Mouse (Mus musculus) kidney, postnatal 25 days (tissue): ENCODE measurements around the gene Nyap2.
"Not testable (repeated sequence)": the region's sequence is repeated elsewhere in the genome, so short reads cannot be mapped to it uniquely, and the experiment has no call there.

Experiments
- DNase-seq, 2 experiments: peaks; one replicate each; pipeline ENCODE4 v3.0.0; 2021; ENCODE audit warnings: mixed read lengths in 2 of 2

The Nyap2 gene

DNA sequence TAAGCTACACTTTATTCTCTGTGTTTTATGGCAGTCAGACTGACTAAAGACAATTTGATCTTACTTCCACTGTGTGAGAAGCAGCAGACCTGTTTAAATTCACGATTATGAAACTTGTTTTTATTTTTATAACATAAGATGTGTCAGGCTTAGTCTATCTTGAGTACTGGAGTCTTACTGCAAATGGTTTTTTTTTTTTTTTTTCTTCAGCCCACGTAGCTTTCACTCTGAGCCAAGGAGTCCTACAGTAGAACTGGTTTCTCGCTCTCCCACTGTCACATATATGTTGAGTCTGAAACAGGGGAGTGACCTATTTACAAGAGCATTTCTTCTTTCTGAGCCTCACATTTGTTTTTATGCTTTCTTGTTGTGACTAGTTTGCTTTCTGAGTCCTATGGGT is 103.9 kb downstream of the Nyap2 start:
- no peak for DNase-seq

DNA sequence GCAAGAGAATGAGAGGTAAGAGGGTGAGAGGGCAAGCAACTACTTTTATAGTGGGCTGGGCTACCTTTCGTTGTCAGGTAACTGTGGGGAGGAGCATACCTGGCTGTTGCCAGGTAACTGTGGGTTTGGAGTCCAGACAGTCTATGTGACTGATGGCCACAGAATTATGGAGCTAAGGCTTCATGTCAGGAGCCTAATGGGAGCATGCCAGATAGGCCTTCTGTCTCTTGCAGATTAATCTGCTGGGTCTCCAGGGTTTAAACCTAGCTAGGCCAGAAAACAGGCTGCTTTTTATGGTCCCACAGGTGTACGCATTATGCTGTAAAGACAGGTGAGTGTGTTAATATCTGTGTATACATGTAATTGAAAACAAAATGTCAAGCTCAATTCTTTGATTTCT is 132.8 kb downstream of the Nyap2 start:
- no peak for DNase-seq

DNA sequence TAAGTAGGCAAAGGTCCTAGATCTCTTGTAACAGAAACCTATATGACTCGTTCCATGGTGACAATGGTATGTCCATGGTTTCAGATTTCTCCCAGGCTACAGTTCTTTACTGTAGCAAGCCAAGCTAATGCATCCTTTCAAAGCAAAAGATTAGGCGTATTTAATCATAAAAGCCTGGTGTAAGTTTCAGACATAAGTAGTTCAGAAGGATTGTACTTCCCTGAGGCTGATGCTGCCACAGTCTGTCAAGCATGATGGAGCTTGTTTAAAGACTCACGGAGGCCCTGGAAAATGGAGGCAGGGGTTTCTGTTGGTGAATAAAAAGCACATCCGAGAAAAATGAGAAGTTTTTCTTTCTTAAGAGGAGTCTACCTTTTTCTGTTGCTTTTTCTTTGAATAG is 134.7 kb downstream of the Nyap2 start:
- no peak for DNase-seq

DNA sequence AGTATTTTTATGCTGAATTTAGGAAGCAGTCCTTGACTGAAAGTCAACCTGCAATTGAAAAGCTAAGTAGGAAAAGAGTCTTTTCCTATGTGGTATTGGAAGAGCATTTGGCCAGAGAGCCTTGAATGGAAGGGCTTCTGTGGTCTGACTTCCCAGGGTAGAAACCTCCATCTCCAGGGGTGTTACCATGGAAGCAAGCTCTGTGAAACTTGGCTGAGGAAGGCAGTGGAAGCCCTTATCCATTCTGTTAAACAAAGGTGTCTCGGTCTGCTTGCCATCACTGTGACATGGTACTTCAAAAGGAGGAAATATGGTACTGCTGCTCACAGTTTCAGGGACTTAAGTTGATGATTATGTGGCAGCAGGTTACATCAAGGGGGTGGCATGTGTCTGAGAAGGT is 143.0 kb downstream of the Nyap2 start:
- no peak for DNase-seq

DNA sequence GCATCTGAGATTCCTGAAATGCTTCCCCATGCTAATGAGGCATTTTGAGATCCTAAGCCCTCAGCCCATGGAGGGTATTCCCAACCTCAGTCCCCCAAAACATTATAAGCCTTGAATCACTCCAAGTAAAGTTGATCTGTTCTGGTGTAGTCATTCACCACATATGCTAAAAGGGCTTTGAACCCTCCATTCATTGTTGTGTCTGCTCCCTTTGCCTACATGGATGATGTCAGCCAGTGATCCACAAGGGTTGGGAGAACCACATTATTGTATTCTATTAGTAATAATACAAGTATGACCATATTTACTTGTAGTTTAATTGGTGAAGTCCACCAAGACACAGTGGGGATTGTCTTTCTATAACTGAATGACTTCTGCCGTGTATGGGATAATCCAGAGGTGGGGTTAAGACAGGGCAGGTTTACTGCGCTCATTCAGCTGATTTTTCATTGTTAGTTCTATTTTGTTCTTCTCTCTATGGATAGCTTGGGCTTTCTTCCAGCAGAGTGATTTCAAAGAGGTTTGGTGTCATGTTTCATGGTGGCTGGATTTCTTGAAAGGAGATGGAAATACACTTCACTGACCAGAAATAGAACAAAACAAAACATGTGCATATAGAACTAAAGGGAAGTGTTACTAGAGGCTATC is 155.1 kb downstream of the Nyap2 start:
- no peak for DNase-seq

DNA sequence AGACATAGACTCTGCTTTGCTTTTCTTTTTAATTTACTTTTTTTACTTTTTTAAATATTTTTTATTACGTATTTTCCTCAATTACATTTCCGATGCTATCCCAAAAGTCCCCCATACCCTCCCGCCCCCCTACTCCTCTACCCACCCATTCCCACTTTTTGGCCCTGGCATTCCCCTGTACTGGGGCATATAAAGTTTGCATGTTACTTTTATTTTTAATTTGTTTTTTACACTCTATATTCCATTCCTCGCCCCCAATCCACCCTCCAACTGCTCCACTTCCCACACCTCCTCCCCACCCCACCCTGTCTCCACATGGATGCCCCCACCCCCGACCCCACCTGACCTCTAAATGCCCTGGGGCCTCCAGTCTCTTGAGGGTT is 155.6 kb downstream of the Nyap2 start:
- DNase-seq: not testable (repeated sequence)

DNA sequence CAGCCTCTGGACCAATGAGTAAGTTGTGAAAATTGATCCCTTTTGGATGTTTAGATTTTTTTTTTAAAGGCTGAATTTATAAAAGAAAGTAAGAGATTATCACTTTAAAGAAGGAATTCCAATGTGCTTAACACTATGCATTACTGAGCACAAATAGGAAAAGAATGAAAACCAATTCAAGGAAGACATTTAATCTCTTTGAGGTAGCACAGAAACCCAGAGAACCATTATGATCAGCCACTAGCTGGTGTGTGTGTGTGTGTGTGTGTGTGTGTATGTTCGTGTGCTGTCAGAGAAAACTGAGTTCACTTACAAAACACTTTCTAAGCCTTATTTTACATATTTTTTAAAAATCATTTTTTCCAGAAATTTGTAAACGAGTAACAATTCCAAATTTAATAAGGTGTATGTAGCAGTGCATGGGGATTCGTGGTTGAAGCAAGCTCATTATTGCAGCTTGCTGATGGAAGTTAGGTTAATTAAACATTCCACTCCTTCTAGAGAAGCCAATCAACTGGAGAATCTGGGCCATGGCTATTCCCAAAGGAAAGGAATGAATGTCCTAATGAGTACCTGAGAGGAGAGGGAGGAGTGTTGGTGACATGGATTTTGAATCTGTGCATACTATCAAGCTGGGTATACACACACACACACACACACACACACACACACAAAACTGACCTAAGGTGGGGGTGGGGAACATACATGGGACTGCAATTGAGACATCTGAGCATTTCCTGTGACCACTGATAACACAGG is 171.9 kb downstream of the Nyap2 start:
- DNase-seq: no peak

DNA sequence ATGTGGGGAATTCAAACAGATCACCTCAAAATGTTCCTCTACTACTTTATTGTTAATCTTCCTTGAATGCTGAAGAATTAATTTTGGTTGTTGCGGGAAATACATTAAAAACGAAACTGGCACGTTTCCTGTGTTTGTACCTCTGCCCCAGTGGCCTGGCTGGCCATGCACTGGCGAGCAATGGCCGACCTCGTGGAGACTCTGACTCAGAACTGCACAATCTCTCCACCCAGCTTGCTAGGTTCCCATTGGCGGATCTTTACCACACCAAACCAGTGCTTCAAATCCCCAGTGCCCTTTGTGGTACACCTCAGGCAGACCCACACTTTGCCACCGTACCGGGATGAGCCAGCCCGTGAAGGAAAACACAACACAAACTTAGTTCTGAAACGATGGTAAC is 173.3 kb downstream of the Nyap2 start:
- no peak for DNase-seq

DNA sequence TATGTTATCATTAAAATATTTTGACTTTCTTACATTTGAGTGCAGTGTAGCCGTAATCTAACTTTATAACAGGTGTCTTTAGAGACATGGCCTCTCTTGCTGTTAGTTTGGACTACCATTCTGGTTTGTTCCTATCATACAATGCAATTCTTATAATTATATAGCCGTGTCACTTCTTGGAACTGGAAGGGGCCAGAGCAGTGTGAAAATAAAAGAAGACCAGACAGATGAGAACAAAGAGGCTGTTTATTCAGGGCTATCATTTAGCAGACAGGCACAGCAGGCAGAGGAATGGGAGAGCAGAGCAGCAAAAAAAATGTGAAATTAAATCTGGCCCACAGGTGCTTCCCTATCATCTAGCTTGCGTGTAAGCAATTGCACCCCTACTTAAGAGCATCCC is 189.7 kb downstream of the Nyap2 start:
- no peak for DNase-seq

DNA sequence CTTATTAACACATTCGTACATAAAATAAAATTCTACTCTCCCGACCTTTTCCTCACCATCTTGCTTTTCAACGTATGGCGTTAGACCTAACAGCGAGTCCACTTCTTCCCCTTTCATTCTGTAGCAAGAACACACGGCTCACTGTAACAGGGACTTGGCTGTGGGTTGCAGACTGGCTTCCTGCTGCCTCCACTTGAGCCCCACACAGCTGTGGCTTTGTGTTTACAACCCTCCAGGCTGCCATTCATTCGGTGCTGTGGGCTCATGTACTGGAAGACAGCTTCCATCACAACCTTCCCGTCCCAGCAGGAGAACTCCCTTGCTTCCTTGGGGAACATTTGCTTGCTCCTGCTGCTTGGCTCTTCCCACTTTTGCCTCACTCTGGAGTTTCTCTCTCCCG is 204.2 kb downstream of the Nyap2 start:
- no peak for DNase-seq

DNA sequence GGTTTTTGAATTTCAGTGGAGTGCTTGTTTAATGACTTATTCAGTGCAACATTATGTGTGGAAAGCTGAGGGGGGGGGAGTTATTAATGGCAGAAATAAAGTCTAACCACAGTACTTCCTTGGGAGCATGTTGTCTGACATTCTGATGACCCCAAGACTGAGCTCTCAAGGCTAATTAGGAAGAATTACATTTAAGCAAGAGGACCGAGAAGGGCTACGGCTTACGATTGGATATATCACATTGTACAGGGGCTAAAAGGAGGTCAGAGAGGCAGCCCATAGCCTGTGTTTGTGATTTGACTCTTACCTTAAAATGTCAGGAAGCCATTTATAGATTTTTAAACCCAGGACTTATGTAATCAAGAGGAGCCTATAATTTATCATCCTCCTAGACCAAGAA is 208.9 kb downstream of the Nyap2 start:
- no peak for DNase-seq

DNA sequence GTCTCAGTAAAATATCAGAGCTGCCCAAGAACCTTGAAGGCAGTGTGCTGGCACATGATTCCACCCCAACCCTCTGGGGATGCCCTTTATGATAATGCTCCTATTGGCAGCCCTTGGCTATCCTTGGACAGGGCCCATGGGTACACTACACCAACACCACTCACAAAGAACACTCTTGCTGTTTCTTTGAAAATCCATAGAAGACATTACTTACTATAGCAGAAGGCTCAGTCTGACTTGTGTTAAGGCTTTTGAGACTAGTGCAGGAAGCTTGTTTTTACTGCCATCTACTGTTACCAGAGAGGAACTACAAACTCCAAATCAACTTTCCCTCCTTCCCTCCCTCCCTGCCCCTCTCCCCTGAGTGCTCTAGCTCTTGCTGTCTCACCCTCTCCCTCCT is 210.3 kb downstream of the Nyap2 start:
- no peak for DNase-seq

DNA sequence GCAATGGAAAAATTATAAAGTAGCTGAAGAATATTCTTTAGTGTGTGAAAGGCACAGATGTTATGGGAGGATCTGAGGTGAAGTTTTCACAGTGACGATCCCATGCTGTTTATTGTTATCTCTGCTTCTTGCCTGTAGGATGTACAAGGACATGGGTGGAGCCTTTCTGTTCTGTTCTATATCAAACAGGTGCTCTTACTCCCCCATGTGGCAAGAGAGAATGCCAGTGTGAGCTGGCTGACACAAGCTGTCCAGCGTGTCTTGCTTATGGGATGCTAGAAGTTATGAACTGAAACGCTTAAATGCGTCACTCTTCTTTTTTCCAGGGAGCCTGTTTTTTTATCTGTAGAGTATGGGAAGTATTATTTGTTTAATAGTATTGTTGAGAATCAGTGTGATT is 224.0 kb downstream of the Nyap2 start:
- DNase-seq: no peak

DNA sequence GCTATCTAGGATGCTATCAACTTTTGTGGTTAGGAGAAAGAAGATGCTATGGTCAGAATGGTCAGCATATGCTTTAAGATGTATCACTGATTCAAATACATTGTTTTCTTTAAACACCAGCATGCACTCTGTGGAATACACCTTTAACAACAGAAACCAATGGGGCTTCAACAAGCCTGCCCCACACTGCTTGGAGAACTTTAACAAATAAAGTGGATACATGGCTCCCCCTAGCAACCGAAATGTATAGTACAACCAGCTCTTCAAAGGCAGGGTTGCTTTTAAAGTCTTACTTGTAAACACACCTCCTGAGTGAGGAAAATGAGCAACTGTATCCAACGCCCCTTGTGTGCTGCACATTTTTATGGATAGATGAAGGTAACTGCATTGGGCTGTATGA is 224.9 kb downstream of the Nyap2 start:
- peak in 1 of 2 experiments; percentile 43 for DNase-seq

DNA sequence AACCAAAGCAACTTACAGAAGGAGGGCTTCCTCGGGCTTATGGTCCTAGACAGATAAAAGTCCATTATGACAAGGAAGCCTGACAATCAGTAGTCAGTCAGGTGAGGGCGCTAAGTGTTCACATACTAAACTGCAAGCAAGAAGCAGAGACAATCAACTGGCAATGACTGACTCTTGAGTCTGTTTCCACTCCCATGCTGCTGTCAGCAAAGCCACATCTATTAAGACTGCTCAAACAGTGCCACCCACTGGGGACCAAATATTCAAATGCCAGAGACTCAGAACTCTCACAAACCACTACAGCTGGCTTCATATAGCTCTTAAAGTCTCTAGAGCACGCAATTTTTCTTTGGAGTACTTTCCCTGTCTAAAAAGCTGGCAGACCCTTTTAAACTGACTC is 226.6 kb downstream of the Nyap2 start:
- DNase-seq: no peak

DNA sequence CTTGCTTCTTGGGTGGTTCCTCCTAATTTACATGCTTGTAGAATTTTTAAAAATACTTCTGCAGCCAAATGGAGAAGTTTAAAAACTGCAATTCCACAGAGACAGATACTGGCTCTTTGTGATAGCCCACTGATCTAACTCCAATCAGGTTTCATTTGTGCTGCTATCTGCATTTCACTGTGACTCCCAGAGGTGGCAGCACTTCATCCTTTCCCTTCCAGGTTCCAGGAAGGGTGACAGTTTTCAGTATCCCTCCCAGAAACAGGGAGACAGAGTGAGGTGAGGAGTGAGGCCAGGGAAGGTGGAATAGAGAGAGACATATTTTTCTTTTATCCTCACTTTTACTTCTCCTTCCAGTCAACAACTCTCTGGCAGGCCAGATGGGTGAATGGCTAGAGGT is 230.7 kb downstream of the Nyap2 start:
- DNase-seq: no peak

DNA sequence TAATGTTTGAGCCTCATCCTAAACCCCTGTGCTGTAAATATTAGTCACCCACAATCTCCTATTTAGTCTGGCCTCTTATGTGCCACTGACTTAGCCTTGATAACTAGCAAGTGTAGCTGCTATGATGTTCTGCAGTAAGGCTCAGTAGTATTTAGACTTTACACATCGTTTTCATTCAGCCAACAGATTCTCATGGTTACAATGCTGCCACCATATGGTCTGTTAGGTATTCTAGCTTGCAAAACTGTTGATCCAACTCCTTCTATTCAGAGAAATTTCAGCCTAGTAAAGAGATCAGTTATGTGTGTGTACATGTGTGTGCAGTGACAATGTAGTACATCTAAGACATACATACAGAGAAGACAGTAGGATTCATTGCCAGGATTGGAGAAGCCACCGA is 231.2 kb downstream of the Nyap2 start:
- no peak for DNase-seq

DNA sequence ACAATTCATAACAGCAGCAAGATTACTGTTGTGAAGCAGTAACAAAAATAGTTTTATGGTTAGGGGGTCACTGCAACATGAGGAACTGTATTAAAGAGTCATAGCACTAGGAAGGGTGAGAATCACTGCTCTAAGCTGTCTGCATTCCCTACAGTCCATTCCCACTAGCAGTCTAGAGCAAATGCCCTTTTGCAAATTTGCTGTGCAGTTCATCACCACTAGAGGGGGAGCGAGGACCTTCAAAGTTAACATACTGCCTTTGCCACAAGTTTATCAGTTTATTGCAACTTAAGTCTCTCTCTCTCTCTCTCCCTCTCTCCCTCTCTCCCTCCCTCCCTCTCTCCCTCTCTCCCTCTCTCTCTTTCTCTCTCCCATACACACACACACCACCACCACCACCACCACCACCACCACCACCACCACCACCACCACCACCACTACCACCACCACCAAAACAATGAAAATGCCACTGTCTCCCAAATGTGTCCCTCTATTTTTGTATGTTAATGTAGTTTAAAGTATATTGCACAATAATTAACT is 233.4 kb downstream of the Nyap2 start:
- peak in 1 of 2 experiments; percentile 75 for DNase-seq

DNA sequence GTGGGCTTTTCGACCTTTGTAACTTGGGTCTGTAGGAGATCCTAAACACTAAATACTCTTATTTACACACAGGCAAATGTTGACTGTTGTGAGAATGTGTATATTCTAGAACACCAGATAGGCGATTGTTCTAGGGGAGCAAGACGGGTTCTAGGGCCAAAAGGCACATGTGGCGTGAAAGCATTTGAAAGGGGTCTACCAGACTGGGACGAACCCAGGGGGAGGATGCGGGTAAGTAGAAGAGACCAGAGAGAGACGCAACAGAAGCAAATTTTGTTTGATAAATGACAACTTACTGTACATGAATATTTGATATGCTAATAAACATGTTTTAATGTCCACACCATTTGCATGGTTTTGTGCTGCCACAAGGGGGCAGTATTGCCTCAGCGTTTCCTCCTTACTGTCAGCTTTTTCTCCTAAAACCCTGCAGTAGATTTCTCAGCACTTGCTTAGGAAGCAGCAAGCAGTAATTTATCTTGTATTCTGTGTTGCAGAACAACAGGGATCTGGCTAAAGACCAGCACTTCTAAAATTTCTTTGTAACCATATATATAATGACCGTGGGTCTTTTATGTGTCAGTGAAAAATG is 239.7 kb downstream of the Nyap2 start:
- DNase-seq: peak; percentile 54 to 74

DNA sequence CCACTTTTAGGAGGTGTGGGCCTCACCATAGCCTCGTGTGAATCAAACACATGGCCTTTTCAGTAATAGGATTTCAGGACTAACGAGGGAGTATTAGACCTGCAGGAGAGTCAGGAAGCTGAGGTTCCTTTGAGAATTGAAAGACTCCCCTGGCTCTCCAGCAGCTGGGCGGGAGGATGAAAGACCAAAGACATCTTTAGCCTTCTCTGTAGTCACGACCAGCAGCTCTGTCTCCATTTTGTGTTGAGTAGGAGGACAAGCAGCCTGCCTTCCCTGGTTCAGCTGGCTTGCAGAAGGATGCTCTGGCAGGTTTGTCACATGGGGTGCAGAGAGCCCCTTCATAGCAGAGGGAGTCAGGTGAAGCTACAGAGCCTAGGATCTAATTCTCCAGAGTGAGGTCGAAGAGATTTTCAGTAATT is 240.3 kb downstream of the Nyap2 start:
- no peak for DNase-seq

DNA sequence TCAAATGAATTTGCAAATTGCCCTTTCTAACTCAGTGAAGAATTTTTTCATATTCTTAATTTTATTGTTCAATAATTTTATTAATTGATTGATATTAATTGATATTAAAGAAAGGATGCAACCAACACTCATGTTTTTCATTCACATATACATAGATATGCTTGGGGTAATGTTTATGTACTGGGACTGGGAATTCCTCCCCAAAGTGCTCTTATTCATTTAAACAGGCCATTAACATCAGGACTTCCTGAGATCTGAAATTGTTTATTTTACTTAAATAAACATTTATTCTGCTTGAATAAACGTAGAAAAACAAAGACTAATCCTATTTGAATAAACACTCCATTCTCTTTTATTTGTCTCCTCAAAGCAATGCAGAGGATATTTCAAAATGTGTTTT is 311.0 kb downstream of the Nyap2 start:
- no peak for DNase-seq
